Mouse (Mus musculus): Measurements from ENCODE around the gene Mup2.
"Not testable (repeated sequence)": the region's sequence is repeated elsewhere in the genome, so short reads cannot be mapped to it uniquely, and the experiment has no call there.

The Mup2 gene

DNA sequence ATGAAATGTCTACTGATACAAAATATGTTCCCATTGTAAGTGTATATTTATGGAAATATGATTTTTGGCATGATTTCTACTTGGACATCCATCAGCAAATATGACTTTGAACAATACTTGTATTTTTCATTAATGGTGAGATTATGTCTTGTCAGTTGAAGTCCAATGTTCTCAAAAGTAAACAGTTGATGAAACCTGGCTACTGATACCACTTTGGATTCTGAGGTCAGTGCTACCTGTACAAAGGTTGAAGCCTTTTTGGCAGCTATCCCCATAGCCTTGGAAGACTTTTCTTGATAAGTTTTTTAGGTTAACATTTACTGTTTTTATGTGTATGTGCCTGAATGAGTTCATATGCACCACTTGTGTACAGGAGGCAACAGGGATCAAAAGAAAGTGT lies at the start of gene Mup2:
TSS of gene Mup2 (minus strand) at position 101 of the 400 bp plus-strand sequence.
- not testable (repeated sequence) for DNase-seq (ENCODE audit: inconsistent ontology term)
